Mouse (Mus musculus) CH12.LX (cell line): ENCODE measurements around the gene Entpd7.

Experiments
- CHD1 ChIP-seq: IDR thresholded peaks from 2 replicates; pipeline ENCODE4 v1.6.1; 2012; ENCODE audit warnings: low read depth, low read length, improper control_type of control experiment, inconsistent platforms
- EP300 ChIP-seq: IDR thresholded peaks from 2 replicates; pipeline ENCODE4 v1.6.1; 2011; ENCODE audit warnings: low read length, improper control_type of control experiment
- HCFC1 ChIP-seq: IDR thresholded peaks from 2 replicates; pipeline ENCODE4 v1.6.1; 2012; ENCODE audit warnings: low read depth, mild to moderate bottlenecking, inconsistent platforms, low read length, improper control_type of control experiment
- MYC ChIP-seq: IDR thresholded peaks from 2 replicates; pipeline ENCODE4 v1.6.1; 2011; ENCODE audit warnings: low read depth, mild to moderate bottlenecking, improper control_type of control experiment, low read length
- ZMIZ1 ChIP-seq: IDR thresholded peaks from 2 replicates; pipeline ENCODE4 v1.6.1; 2012; ENCODE audit warnings: low read depth, mild to moderate bottlenecking, inconsistent platforms, low read length, improper control_type of control experiment
- ZNF384 ChIP-seq: IDR thresholded peaks from 2 replicates; pipeline ENCODE4 v1.6.1; 2012; ENCODE audit warnings: low read depth, low read length, improper control_type of control experiment, inconsistent platforms

- TF ChIP-seq CHD1 (no peak), HCFC1 (no peak), MYC (no peak), ZNF384 (no peak), EP300 (no peak), ZMIZ1 (no peak)
Measured at GRCm38 (mm10) chr19:43692815-43693214, 3.3 kb downstream of the Entpd7 start.
